Mouse (Mus musculus) spleen, adult 2 months (tissue): ENCODE measurements around the gene Stub1. TPM values are rescaled to one million over a fixed set of nuclear protein-coding genes. Genes with fewer than 3 reads are reported as not detected.
A peak's percentile ranks its signal among the peaks of the same experiment; 100 is the strongest.
"Not testable (repeated sequence)": the region's sequence is repeated elsewhere in the genome, so short reads cannot be mapped to it uniquely, and the experiment has no call there.

Experiments used
- DNase-seq, 2 experiments: peaks; one replicate each; pipeline versions ENCODE4 v3.0.0 to v3.0.0-alpha.2; 2012 to 2021; ENCODE audit warnings: low spot score in 2 of 2, low read depth in 1 of 2
- H3K27ac ChIP-seq: fragments of 200-500 bp; 2 replicates; pipeline ENCODE4 v1.5.1; 2012; ENCODE audit warnings: low read length, inconsistent platforms; ENCODE audit not compliant: insufficient read depth
- H3K27me3 ChIP-seq: fragments of 200-500 bp; 2 replicates; pipeline ENCODE4 v1.6.1; 2012; ENCODE audit warnings: mild to moderate bottlenecking, moderate library complexity, low read length, inconsistent platforms; ENCODE audit not compliant: control insufficient read depth, insufficient read depth
- H3K36me3 ChIP-seq: fragments of 200-500 bp; 2 replicates; pipeline ENCODE4 v1.6.1; 2012; ENCODE audit warnings: mild to moderate bottlenecking, low read length, inconsistent platforms; ENCODE audit not compliant: control insufficient read depth, insufficient read depth
- H3K4me1 ChIP-seq: fragments of 200-500 bp; 2 replicates; pipeline ENCODE4 v1.6.1; 2011; ENCODE audit warnings: inconsistent platforms; ENCODE audit not compliant: control insufficient read depth, insufficient read depth, insufficient read length
- H3K4me3 ChIP-seq: fragments of 200-500 bp; 2 replicates; pipeline ENCODE4 v1.5.1; 2011; ENCODE audit warnings: mild to moderate bottlenecking, inconsistent platforms; ENCODE audit not compliant: insufficient read depth, insufficient read length; ENCODE audit errors: extremely low read depth
- CTCF ChIP-seq: fragments of 200-500 bp; IDR thresholded peaks from 2 replicates; pipeline ENCODE4 v1.5.1; 2011; ENCODE audit warnings: mild to moderate bottlenecking, inconsistent platforms; ENCODE audit not compliant: insufficient read depth, insufficient read length, insufficient replicate concordance; ENCODE audit errors: extremely low read depth
- POLR2A ChIP-seq: fragments of 200-500 bp; IDR thresholded peaks from 2 replicates; pipeline ENCODE4 v1.6.1; 2011; ENCODE audit warnings: low read depth, low read length, inconsistent platforms
- WGBS: fragments of 180-500 bp; shearing (Covaris S2); methylation state at CpG from one replicate; pipeline ENCODE4 v1.1.7; 2018; 5-methylcytosine and 5-hydroxymethylcytosine counted together
- polyA plus RNA-seq: library from polyadenylated mRNA; depleted of rRNA; stranded (reverse); fragments of >200 nt; gene quantifications from 2 replicates; pipeline ENCODE4 v1.2.3, GENCODE M21; 2012

Gene Stub1
- polyA plus RNA-seq, 1 experiment, result 85.4 TPM

GRCm38 (mm10) chr17:25808028-25808427 is 25.2 kb downstream of the Stub1 start:
- no peak overlapping the region for H3K27ac ChIP-seq
- H3K36me3 ChIP-seq, result no peaks in the 10 kb centered on the region
- peaks cover 9% of the 10 kb centered on the region for H3K4me1 ChIP-seq
- 55% methylated on average over 5 of the region's 5 CpGs for WGBS
- H3K27me3 ChIP-seq, result peaks cover 19% of the 10 kb centered on the region
- no peak for DNase-seq
- TF ChIP-seq CTCF (no peak), POLR2A (no peak)
- H3K4me3 ChIP-seq, result no peak overlapping the region

GRCm38 (mm10) chr17:25807452-25807851 is 25.8 kb downstream of the Stub1 start:
- not testable (repeated sequence) for DNase-seq, H3K4me1 ChIP-seq, H3K27ac ChIP-seq, H3K4me3 ChIP-seq, H3K36me3 ChIP-seq
- peaks cover 19% of the 10 kb centered on the region for H3K27me3 ChIP-seq
- WGBS, result 44% methylated on average over 2 of the region's 2 CpGs

GRCm38 (mm10) chr17:25806507-25806906 is 26.7 kb downstream of the Stub1 start:
- Histone ChIP-seq H3K27ac (no peak overlapping the region), H3K4me1 (peaks cover 9% of the 10 kb centered on the region), H3K4me3 (no peak overlapping the region), H3K36me3 (no peaks in the 10 kb centered on the region), H3K27me3 (peaks cover 19% of the 10 kb centered on the region)
- DNase-seq, result no peak
- WGBS, result 78% methylated on average over 4 of the region's 4 CpGs
- TF ChIP-seq POLR2A (no peak), CTCF (no peak)

- no peak for TF ChIP-seq CTCF
- no peak for TF ChIP-seq POLR2A
- Histone ChIP-seq H3K4me1 (no peaks in the 10 kb centered on the region), H3K27ac (no peak overlapping the region), H3K36me3 (no peaks in the 10 kb centered on the region), H3K4me3 (no peak overlapping the region), H3K27me3 (no peaks in the 10 kb centered on the region)
- WGBS, result 17% methylated on average over 10 of the region's 10 CpGs
- DNase-seq, result no peak
Observed at GRCm38 (mm10) chr17:25802825-25803517, 30.2 kb downstream of the Stub1 start.

GRCm38 (mm10) chr17:25801029-25801428 is 32.2 kb downstream of the Stub1 start:
- Histone ChIP-seq H3K4me1 (peaks cover 3% of the 10 kb centered on the region; the same call in 1 of the 2 replicates), H3K36me3 (no peaks in the 10 kb centered on the region), H3K4me3 (no peak overlapping the region), H3K27me3 (no peaks in the 10 kb centered on the region), H3K27ac (no peak overlapping the region)
- 5% methylated on average over 6 of the region's 6 CpGs for WGBS
- TF ChIP-seq POLR2A (no peak), CTCF (peak; percentile 80; the same call in 1 of the 2 replicates)
- peak; percentile 63 to 71 for DNase-seq

DNA sequence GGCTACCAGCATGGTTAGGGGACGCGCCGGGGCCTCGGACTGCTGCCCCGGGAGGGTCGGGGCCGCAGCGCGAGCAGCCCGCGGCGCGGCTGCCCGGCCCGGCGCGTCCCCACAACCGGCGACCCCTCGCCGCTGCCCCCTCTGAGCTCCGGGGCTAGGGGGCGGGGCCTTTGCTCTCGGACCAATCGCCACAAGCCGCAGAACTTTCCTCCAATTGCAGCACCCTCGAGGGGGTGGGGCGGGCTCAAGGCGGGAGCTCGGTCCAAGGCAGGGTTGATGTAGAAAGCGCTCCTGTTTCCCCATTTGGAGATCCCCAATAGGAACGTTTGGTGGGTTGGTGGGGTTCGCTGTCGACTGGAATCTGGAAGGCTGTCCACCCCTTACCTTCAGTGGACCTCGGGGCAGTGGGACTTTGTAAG is 36.2 kb downstream of the Stub1 start, which contains the start of gene Metrn:
Gene Metrn (minus strand): TSS at position 186 of the 419 bp plus-strand sequence.
- Histone ChIP-seq H3K27ac (no peak within 1 kb of the TSS), H3K27me3 (no peaks in the 10 kb centered on the region), H3K4me1 (peaks cover 11% of the 10 kb centered on the region; the same call in 1 of the 2 replicates), H3K36me3 (no peaks in the 10 kb centered on the region), H3K4me3 (peak within 1 kb of the TSS; percentile 69)
- 2% methylated on average over 33 of the region's 35 CpGs for WGBS
- peak; percentile 45 to 87 for DNase-seq
- TF ChIP-seq CTCF, result no peak
- TF ChIP-seq POLR2A, result no peak

DNA sequence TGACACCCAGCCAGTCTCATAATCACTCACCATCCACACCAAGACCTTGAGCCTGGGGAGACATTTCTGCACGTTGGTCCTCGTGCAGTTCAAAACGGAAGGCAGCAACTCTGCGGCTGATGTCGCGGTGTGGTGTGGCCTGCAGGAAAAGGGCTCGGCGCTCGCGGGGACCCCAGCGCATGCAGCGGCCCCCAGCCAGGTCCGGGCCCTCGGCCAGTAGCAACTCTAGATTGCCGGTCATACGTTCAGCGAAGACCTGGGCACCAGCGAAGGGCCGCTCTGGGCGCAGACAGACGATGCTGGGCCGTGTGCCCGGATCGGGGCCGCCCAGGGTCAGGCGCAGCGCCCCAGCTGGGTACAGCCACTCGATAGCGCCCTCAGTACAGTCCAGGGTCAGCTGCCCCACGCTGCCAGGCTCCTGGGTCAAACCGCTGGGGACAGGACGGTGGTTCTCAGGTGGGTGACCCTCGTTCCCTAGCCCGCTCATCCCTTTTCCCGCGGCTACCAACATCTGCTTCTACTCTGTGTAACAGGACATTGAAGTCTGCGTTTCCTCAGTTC is 36.9 kb downstream of the Stub1 start:
- 2% methylated on average over 37 of the region's 37 CpGs for WGBS
- Histone ChIP-seq H3K27me3 (no peaks in the 10 kb centered on the region), H3K4me3 (peak overlapping the region; percentile 69), H3K27ac (no peak overlapping the region), H3K4me1 (peaks cover 14% of the 10 kb centered on the region), H3K36me3 (no peaks in the 10 kb centered on the region)
- no peak for DNase-seq
- TF ChIP-seq CTCF (no peak), POLR2A (no peak)
